Mouse (Mus musculus) right cerebral cortex, postnatal 25 days (tissue): ENCODE measurements around the gene Rfx5.

Experiments used
- DNase-seq: peaks from one replicate; pipeline ENCODE4 v3.0.0; 2022

The Rfx5 gene

GRCm38 (mm10) chr3:95002569-95002968 is 48.7 kb downstream of the Rfx5 start:
- no peak for DNase-seq

GRCm38 (mm10) chr3:95003273-95003672 is 49.4 kb downstream of the Rfx5 start:
- DNase-seq = no peak

- DNase-seq = no peak
Observed at GRCm38 (mm10) chr3:95005651-95006050, 51.8 kb downstream of the Rfx5 start.

- no peak for DNase-seq
Observed at GRCm38 (mm10) chr3:95007706-95008105, 53.8 kb downstream of the Rfx5 start.

- DNase-seq = no peak
Observed at GRCm38 (mm10) chr3:95010396-95010795, 56.5 kb downstream of the Rfx5 start.
